Mouse (Mus musculus) 416B (cell line): ENCODE measurements around the gene Tada3.
"Not testable (repeated sequence)": the region's sequence is repeated elsewhere in the genome, so short reads cannot be mapped to it uniquely, and the experiment has no call there.

Experiments used
- DNase-seq: peaks from one replicate; pipeline ENCODE4 v3.0.0; 2011; ENCODE audit warnings: low read depth

Gene Tada3

GRCm38 (mm10) chr6:113342297-113342696 is 35.4 kb downstream of the Tada3 start:
- no peak for DNase-seq

- no peak for DNase-seq
These were observed 36.1 kb downstream of the Tada3 start for GRCm38 (mm10) chr6:113341574-113341973.

GRCm38 (mm10) chr6:113336852-113337620 is 40.6 kb downstream of the Tada3 start:
- peak; percentile 74 for DNase-seq

- no peak for DNase-seq
These were observed 43.5 kb downstream of the Tada3 start for GRCm38 (mm10) chr6:113334216-113334615.

GRCm38 (mm10) chr6:113333137-113333950 is 44.3 kb downstream of the Tada3 start:
- DNase-seq = no peak

GRCm38 (mm10) chr6:113332734-113333133 is 44.9 kb downstream of the Tada3 start:
- not testable (repeated sequence) for DNase-seq

GRCm38 (mm10) chr6:113331721-113332120 is 46.0 kb downstream of the Tada3 start:
- DNase-seq = no peak

- DNase-seq = peak; percentile 91
These were observed 47.1 kb downstream of the Tada3 start for GRCm38 (mm10) chr6:113330547-113330946.

- no peak for DNase-seq
These were observed 48.3 kb downstream of the Tada3 start for GRCm38 (mm10) chr6:113329396-113329795.

GRCm38 (mm10) chr6:113326533-113327315 is 51.0 kb downstream of the Tada3 start, which contains the start of gene Ogg1:
Gene Ogg1 (plus strand): TSS chr6:113326972.
- peak; percentile 99 for DNase-seq
